Mouse (Mus musculus): ENCODE measurements around the gene Mvb12a.

DNA sequence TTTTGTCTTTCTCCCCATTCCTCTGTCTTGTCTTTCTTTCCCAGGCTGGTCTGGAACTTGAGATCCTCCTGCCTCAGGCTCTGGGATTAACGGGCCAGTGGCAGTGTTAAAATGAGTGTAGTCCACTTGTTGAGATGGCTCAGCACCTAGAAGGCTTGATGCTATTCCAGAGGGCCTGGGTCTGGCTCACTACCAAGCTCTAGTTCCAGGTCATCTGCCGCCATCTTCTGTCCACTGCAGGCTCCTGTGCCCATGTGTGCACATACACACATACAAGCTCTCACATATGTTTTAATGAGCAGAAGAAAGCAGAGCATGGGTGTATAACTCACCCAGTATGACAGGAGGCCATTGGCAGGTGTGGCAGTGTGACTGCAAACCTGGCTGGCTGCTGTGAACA lies 29.4 kb downstream of the Mvb12a start:
- TF ChIP-seq ZMIZ1 (IDR thresholded peaks at IDR 0.05; ENCODE audit: low read depth, low read length): no peak
- TF ChIP-seq POLR2A (IDR thresholded peaks at IDR 0.05; ENCODE audit: low read depth, low read length): no peak
- no peak for TF ChIP-seq BHLHE40 (IDR thresholded peaks at IDR 0.05; ENCODE audit: low read depth, low read length)
- peak in 1 of 2 experiments; percentile 18; a peak in 2 of 4 replicates for TF ChIP-seq CTCF (conservative IDR thresholded peaks at IDR 0.05 in 1 of 2, IDR thresholded peaks at IDR 0.05 in 1 of 2; ENCODE audit: low read depth in 2 of 2, low read length in 2 of 2)
- TF ChIP-seq SIN3A (IDR thresholded peaks at IDR 0.05; ENCODE audit: low read length): no peak
- TF ChIP-seq ZKSCAN1 (IDR thresholded peaks at IDR 0.05; ENCODE audit: borderline replicate concordance, low read depth, low read length): no peak
- TF ChIP-seq RCOR1 (conservative IDR thresholded peaks at IDR 0.05; ENCODE audit: low read depth, low read length): no peak
- no peak for TF ChIP-seq EP300 (IDR thresholded peaks at IDR 0.05; ENCODE audit: low read length)
- TF ChIP-seq E2F4 (IDR thresholded peaks at IDR 0.05; ENCODE audit: insufficient replicate concordance, low read depth, low read length): no peak
- TF ChIP-seq USF1 (IDR thresholded peaks at IDR 0.05; ENCODE audit: low read depth, low read length): no peak
- TF ChIP-seq ELF1 (IDR thresholded peaks at IDR 0.05; ENCODE audit: low read depth, low read length): no peak
- no peak; the same call in 1 of the 2 replicates for TF ChIP-seq RAD21 (IDR thresholded peaks at IDR 0.05; ENCODE audit: low read depth, low read length)
